Mouse (Mus musculus) lung, postnatal 0 days (tissue): ENCODE measurements around the gene Gm44973.

Experiments
- CTCF ChIP-seq: IDR thresholded peaks from 2 replicates; pipeline ENCODE4 v1.5.1; 2016; ENCODE audit warnings: antibody characterized with exemption, mild to moderate bottlenecking
- EP300 ChIP-seq: IDR thresholded peaks from 2 replicates; pipeline ENCODE4 v1.6.1; 2016; ENCODE audit warnings: antibody characterized with exemption, mild to moderate bottlenecking, control low read depth

DNA sequence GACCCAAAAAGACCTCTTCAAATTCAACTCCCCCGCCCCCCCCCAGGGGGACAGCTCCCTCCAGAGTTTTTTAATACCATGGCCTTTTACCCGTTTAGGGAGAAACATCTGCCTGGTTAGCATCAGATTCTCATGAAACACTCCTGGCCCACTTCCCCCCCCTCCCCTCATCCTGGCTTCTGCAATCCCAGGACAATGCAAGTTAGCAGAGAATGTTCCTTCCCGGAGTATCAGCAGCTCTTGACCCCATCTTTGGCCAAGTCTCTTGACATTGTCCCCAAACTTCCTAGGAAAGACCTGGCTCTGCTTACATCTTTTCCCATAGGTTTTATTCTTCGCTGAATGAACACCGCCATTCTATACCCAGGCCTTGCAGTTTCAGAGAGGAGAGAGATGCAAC lies 5.9 kb downstream of the Gm44973 start:
- TF ChIP-seq EP300, result no peak
- no peak for TF ChIP-seq CTCF
